Mouse (Mus musculus) left cerebral cortex, adult 11 months (tissue): ENCODE results near the gene Ak8.
A peak's percentile ranks its signal among the peaks of the same experiment; 100 is the strongest.

ENCODE experiments used
- DNase-seq: peaks from one replicate; pipeline ENCODE4 v3.0.0; 2022; ENCODE audit warnings: low spot score

Gene Ak8

DNA sequence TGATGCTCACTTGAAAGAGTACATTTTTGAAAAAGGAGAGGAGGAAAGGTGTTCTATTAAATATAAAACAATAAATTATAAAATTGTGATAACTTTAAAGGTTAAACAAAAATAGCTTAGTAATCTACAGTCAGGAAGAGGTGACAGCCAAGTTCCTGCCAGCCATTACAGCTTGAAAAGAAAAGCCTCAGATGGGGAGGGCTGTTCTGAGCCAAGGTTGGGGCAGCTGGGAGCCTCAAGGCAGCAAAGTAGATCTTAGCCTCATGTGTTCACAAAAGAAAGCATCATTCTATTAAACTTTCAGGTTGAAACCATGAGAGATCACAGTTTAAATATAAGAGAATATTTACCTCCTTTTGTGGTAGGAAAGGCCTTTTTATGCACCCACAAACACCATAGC, 30.7 kb downstream of the Ak8 start:
- DNase-seq = no peak

DNA sequence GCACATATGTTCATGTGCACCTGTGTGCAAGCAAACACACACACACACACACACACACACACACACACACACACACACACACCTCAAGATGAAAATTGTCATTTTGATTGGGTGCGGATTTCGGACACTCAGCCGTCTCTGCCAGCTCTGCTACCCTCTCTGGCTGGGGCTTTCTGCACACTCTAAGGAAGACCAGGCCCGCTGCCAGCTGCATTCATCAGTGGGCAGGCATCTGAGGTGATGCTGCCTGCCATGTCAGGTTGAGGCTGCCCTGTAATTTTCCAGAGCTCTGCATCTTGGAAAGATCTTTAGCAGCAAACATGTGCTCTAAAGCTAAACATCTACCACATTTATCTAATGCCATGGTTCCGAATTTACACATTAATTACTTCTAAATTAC, 37.1 kb downstream of the Ak8 start:
- DNase-seq = no peak

DNA sequence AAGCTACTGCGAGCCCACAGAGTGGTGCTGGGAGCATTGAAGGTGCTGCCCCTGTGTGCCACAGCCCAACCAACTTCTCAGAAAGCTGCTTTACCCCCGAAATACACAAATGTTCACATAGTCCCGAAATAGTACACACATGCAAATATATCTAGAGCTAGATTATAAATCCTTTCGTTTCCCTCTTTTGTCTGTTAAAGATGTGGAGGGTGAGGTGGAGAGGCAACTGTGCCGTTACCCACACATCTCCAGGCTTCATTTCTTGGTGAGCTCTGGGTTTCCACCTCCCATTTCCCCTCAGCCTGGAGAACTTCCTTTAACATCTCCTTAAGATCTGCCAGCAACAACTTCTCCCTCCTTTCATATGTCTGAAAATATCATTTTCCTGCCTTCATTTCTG, 40.2 kb downstream of the Ak8 start:
- no peak for DNase-seq

DNA sequence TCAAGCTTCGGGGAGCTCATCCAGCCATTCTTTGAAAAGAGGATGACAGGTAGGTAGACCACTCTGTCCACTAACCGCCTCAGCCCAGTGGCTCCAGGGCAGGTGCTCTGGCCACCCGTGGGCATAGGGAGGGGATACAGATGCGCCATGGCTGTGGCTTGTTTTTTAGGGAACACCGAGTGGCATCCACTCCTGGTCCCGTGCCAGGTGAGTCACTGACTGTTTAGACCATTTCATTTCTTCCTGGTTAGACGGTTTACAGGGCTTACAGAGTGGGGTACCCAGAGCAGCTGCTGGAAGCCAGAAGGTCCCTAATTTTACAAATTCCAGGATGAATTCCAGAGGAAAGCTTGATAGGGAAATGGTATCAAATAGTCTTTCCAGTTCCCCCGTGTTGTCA, 42.7 kb downstream of the Ak8 start:
- no peak for DNase-seq

DNA sequence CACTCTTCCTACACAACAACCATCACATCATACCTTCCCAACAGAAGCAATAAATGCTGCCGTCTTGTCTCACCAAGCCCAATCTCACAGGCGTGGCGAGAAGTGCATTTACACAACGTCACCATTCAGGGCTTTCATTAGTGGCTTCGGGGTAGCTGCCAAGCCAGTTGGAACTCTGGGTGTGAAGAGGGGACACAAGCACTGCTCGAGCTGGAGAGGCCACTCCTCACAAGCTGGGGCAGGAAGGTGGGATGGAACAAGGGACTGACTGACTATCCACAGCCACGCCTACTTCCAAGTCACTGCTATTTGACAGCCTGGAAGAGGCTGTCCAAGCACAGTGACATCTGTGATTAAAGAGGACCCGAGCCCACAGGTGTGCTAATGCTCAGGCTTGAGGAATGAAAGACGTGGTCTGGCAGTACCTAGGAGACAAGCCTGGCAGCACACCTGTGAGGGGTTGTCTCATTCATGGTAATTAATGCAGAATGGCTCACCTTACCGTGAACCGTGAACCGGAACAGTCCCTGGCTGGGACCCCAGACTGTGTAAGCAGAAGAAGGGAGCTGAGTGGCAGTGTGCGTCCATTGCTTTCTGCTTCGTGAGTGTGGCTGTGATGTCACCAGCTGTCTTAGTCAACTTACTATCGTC, 46.8 kb downstream of the Ak8 start:
- DNase-seq = no peak

DNA sequence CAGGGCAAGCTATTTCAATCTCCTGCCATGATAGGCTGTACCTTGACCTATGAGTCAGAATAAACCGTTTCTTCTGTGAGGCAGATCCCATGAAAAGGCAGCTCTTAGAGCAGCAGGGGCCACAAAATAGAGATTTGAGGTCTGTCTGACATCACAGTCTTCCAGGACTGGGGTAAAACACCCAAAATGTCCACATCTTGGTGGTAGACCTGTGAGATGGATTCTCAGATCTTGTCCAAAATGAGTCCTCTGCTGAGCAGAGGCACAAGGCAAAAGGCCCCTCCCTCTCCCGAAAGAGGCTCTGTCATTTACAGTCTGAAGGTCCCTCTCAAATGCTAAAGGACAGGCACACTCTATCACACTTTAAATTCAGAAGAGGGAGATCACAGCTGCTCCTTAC, 47.7 kb downstream of the Ak8 start:
- DNase-seq = no peak

DNA sequence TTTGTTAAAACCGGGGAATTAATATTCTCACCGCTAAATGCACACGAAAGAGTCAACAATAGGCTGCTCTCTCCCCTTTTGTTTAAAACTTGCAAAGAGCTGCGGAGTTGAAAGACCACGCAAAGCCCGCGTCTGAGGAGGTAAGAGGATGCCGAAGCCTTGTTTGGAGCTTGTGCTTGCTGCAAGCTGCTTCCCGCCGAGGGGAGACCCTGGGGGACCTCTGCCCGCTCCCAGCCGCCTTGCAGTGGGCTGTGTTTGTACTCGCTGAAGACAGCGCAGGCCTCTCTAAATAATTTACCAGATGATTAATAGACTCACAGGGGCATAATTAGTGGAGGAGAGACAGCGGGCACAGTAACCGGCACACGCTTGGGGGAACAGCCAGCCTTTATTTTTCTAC, 51.2 kb downstream of the Ak8 start:
- DNase-seq = no peak

DNA sequence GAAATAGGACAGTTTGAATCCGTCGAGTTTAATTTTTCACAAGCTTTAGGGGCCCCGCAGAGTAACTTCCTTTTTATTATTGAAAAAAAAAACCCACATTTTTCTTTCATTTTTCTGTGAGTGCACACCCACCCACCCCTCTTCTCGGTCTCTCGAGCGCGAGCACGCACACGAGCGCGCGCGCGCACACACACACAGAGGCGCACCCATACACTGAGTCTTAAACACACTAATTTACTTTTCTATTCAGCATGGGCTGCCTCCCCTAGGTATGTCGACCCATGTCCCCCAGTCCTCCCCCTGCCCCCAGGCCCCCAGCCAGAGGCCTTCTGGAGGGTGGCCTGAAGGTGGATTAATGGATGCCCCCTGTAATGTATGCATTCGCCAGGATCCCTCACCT, 51.7 kb downstream of the Ak8 start:
- DNase-seq = no peak

DNA sequence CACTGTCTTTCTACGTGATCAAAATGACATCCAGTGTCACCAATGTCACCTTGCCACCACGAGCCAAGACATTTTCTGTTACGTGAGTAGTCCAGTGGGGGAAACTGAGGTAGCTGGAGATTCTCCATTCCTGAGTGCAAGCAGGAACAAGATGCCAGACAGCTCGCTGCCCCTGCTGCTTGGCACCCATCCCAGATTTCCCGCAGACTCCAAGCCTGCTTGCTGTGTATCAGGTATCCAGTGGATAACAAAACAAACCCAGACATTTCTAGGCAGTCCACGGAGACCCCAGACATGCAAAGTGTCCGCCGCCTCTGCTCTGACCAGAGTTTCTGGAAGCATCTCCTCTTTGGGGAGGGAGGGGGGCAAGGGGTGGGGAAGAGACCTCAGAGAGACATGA, 52.4 kb downstream of the Ak8 start:
- DNase-seq = no peak

DNA sequence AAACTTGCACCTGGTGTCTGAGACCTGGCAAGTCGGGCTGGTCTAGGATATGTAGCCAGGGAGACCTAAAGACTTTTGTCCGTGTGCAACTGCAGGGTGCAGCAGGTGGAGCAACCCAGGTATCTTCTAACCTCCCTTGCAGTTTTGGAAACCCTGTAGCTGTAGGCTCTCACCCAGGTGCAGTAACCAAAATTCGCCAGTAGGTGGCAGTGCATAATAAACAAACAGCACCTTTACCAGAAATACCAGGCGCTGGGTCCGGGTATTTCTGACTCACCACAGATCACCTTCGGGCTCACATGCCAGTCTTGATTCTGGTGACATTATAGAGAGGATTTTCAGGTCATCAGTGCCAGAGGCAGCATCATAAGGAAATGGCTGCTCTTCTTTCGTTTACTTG, 55.5 kb downstream of the Ak8 start:
- DNase-seq = peak; percentile 56

DNA sequence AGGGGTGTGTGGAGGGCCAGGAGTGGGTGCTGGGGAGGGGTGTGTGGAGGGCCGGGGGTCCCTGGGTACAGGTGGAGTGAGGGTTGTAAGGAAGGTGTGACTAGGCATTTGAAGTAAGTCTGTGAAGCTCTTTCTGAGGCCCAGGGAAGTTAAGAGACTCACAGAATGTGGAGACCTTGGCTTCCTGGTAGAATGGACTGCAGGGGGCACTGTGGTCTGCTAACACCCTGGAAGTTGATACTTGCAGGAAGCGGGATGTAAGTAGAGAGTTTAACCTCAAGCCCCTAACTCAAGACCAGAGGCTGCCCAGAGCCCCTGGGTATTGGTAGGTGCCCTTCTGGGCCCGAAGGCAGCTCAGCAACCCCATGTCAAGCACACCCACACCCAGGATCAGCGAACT, 56.2 kb downstream of the Ak8 start:
- peak; percentile 10 for DNase-seq

DNA sequence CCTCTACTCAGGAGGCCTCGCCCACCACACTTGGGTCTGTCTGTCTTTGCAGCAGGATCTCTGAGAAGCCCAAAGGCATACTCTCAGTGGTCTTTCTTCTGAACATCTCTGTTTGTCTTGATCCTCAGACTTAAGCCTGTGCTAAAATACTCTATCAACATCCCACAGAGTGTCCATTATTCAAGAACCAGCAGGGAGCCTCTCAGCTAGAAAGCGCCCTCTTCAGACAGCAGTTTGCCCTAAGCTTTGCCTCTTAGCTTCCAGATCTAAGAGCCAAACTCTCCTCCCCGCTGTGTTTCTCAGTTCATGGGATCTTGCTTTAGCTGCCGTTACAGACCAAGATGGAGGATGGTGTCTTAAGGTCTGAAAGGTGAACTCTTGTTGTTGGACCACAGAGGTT, 59.5 kb downstream of the Ak8 start:
- no peak for DNase-seq

DNA sequence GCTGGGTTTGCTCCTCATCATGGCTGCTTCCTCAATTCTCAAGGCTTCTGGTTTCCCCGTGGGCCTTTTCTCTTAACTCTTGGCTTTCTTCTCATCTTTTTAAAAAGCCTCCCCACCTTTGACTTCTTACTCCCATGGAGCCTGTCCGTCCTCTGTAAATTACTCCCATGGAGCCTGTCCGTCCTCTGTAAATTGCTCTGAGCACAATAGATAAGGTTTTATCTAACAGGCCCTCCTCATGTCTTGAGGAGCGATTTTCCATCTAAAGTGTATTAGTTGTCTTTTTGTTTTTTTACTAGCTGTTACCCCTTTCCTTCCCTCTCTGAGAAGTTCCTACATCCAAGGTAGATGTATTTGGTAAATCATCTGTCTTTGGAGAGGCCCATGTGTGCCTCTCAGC, 66.6 kb downstream of the Ak8 start:
- DNase-seq = no peak

DNA sequence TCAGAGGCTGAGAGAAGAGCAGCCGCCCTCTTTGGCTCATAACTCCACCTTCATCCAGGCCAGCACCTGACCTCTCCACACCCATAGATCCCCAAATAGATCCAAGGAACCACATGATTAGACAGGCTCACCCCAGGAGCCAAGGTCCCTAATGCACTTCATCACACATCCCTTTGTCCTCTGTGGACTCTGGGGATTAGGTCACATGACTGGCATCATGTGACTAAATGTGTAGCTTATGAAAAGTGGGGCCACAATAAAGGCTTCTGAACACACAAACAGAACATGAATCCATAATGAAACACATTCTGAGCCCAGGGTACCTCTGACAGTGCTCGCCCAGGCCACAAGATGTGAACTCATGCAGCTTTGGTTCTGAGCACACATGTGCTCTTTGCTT, 67.1 kb downstream of the Ak8 start:
- DNase-seq = no peak

DNA sequence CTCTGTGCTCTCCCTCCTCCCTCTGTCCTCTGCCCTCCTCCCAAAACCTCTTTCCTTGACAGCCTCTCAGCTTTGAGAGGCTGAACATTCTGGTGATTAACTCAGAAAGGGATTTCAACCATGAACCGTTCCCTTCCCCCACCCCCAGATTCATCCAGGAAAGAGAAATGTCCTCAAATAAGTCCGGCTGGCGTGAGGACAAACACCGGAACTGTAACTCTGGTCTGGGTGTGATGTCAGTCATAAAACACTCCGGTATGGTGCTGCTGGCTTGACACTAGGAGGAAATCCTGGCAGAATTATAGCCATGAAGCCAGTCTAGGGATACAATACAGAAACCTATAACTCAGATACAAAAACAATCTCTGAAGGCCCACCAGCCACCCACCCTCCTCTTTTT, 70.7 kb downstream of the Ak8 start:
- no peak for DNase-seq

DNA sequence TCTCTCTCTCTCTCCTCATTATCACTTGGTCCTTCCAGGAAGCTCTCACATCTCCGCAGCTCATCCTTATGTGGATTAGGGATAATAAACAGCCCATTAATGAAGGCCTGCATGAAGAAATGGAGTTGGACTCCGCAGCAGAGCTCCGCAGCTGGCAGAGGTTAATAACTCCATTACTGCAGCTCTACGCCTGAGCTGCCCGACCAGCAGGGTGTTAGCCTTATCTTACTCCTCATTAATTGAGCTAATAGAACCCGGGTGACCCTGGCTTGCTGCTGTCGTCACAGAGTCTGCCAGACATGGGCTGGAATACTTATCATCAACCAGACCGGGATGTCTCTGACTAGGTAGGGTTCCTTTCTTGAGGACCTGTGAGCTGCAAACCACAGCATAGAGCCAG, 74.1 kb downstream of the Ak8 start:
- no peak for DNase-seq

DNA sequence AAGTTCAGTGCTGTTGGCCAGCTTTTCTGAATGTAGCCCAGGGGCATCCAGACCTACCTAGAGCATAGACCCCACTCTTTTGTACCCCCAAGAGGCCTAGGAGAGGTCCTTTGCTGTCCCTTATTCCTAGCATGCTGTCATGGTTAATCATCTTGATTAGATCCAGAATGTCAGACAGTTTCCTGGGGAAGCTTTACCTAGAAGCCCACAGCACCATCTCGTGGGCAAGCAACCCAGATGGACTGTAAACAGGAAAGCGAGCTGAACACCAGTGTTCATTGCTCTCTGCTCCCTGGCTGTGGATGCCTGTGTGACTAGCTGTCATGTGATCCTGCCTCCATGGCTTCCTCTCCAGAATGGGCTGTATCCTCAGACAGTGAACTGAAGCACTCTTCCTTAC, 76.8 kb downstream of the Ak8 start:
- DNase-seq = no peak

DNA sequence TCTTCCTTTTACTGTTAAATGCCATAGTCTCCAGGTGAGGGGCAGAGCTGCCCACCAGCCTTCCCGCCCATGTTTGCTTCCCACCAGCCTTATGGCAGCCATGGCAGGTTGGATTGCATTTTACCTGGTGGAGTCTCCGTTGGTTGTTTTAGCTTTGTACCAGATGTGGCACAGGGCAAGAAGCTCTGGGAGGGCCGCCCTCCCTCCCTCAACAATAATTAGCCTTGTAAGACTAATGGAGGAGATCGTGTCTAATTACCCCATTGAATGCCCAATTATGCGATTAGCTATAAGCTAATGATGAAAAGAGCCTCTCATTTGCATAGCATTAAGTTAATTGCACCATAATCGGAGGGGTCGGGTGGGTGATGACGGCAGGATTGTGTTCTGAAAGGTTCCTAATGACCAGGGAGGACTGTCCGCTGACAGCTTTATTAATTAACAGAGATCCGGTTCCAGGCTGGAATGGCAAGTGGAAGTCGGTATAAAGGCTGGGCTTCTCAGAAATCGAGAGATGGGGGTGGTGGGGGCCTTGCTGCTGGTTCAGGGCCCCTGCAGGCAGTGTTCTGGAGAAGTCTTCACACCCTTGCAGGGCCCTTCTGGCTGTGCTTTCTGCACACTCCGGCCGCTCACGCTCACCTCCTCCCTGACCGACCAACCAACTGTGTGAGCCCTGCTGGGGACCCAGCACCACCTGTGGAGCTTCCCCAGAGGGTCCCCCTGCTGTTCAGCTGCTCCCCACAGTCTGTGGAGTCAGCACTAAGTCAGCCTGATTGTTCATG, 80.2 kb downstream of the Ak8 start:
- no peak for DNase-seq

DNA sequence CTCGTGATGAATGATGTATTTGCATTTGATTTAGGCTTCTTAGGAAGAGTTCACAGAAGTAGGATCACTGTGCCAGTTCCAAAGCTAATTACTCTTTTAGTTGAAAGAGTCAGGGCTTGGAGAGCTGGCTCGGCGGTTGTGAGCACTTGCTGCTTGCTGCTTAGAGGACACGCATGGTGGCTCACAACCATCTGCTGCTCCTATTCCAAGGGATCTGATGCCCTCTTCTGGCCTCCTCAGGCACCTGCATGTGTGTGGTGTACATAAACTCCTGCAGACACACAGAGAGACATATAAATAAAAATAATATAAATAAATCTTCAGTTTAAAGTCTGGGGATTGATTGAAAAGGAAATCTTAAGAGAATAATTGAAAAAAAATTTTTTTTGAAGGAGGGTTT, 81.3 kb downstream of the Ak8 start:
- DNase-seq = no peak

DNA sequence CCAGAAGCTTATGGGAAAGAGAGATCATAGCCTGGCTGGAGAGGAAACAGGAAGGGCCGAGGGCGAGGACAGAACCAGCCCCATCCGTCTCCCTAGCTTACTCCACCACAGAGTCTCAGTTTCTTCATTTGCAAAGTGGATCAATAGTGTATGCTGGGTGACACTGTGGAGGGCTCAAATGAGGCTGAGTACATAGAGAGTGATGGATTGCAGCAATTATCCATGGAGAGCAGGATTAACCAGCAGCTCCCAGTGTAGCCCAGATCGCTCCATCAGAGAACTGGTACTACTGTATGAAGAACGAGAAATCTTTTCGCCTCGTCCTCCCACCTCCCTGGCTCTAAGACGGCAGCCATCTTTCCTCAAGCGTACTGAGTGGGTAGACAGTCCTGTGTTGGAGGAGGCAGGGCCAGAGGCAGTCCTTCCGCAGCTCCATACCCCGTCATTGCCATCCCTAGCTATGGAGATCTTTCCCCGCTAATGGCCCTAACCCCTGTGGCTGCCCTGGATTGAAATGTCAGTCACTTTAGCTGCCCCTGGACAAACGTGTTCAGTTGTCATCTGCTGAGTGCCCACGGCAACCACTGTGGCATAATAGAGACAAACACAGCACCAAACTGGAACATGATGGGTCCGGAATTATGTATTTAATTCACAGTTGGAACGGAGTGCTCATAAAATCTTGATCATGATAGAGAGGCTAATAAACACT, 86.5 kb downstream of the Ak8 start:
- no peak for DNase-seq

DNA sequence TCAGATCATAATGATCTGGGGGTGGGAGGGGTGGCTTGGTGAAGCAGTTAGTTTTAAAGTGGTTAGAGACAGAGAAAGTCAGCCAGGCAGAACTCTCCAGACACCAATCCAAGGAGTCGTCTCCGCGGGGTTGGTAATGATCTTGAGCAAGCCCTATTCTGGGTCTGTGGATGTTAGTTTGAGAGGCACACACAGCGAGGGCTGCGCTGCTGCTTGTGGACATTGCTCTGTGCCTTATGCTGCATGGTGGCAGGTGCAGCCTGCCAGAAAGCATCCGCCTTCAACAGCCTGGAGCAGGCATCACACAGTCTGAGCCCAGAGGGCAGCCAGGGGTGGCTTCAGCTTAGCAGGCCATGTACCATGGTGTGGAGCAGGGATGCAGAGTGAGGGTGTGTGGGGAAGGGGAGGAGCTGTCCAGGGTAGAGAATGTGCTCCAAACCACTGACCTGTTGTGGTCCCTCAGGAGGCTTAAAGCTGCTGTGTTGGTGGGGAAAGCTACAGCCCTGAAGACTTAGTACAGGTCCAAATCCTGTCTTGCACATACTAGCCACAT, 87.2 kb downstream of the Ak8 start:
- DNase-seq = no peak

DNA sequence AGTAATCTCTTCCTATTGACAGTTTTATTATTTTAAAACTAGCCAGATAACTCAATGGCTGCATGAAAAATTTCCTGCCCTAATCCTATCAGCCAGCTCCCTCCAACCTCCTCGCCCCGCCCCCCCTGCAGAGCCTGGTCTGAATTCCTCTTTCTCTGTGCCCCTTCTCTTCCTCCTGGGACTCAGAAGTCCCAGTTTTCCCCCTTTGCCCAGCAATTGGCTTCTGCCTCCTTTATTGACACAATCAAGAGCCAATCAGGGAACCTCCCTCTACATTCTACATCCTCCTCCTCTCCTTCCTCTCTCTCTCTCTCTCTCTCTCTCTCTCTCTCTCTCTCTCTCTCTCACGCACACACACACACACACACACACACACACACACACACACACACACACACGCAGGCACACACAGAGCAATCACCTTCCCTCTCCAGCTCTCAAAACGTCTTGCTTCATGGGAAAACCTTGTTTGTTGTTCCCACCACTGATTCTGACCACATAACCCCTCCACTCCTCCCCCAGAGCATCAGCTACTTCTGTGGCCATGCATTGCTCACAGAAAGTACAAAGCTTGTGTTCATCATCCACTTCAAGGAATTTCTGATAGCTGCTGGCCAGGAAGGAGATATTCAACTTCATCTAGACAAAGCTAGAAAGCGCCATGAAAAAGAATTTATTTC, 93.1 kb downstream of the Ak8 start:
- peak; percentile 7 for DNase-seq

DNA sequence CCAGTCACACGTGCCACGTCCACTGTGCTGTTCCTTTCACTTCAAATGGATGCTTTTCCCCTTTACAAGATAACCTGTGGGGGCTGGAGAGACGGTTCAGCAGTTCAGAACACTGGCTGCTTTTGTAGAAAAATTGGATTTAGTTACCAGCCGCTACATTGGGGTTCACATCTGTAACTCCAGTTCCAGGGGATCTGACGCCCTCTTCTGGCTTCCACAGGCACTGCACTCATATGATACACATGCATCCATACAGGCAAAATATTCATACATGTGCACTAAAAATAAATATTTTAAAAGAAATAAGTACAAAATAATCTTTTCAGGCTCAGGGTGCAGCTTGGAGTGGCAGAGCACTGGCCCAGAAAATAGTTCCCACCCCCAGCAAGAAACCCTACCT, 94.7 kb downstream of the Ak8 start:
- no peak for DNase-seq
